Mouse (Mus musculus): ENCODE measurements around the gene Specc1l. TPM values are rescaled to one million over a fixed set of nuclear protein-coding genes. Genes with fewer than 3 reads are reported as not detected.

Gene Specc1l
- polyA plus RNA-seq, 1 experiment from 2014 or later = 30.9 TPM

DNA sequence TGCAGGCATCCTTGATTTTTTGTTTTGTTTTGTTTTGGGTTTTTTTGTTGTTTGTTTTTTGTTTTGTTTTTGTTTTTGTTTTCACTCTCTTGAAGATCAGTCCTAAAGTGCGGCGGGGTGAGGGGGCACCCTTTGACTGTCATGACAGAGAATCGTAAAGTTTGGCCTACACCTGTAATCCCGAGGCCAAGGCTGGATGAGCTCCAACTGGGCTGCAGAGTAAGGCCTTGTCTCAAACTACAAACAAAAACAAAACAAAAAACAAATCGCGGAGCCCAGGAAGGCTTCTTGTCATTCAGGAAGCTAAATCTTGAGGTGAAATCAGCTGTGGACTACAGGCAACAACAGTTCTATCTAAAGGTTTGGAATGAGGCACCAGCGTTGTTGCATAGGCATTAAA lies 1.1 kb downstream of the Specc1l start:
- ATAC-seq (ENCODE audit: low FRiP score, low TSS enrichment) (no peak), DNase-seq (peak; percentile 36)
- Histone ChIP-seq H3K4me2 (ENCODE audit: low read length) (peak overlapping the region; percentile 59), H3K4me3 (replicated peaks; ENCODE audit: low read depth, low read length) (peak overlapping the region; percentile 87), H3K27me3 (ENCODE audit: control insufficient read depth, insufficient read depth, low read length) (no peaks in the 10 kb centered on the region), H3K27ac (replicated peaks; ENCODE audit: low read depth, low read length) (peak overlapping the region; percentile 97), H3K9ac (replicated peaks; ENCODE audit: low read length) (peak overlapping the region; percentile 93), H3K4me1 (ENCODE audit: control insufficient read depth, insufficient read depth, low read length) (peaks cover 15% of the 10 kb centered on the region), H3K9me3 (ENCODE audit: control insufficient read depth, low read length) (no peaks in the 10 kb centered on the region), H3K36me3 (ENCODE audit: control insufficient read depth, insufficient read depth, low read length) (no peaks in the 10 kb centered on the region)
- WGBS = 46% methylated on average over 7 of the region's 7 CpGs

DNA sequence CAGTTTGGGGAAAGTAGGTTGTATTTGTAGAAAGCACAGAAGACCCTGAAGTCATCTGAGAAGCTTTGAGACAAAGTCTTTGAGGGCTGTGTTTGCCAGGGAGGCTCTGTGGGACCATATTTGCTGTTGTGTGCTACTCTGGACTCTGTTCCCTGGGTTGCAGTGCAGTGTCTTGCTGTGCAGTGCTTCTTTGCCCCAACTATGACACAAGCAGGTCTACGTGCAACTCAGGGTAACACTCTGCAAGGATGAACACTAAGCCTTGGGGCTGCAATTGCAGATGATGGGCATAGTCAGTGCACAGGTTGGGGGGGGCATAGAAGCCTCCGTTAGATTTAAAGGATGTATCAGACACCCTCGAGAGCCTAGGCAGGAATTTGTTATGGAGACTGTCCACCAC lies 8.8 kb downstream of the Specc1l start:
- H3K4me3 ChIP-seq (replicated peaks; ENCODE audit: low read depth, low read length) = no peak overlapping the region
- no peaks in the 10 kb centered on the region for H3K4me1 ChIP-seq (ENCODE audit: control insufficient read depth, insufficient read depth, low read length)
- H3K9me3 ChIP-seq (ENCODE audit: control insufficient read depth, low read length) = no peaks in the 10 kb centered on the region
- ATAC-seq (ENCODE audit: low FRiP score, low TSS enrichment) = no peak
- WGBS = 89% methylated on average over 3 of the region's 3 CpGs
- no peak for DNase-seq
- no peaks in the 10 kb centered on the region for H3K27me3 ChIP-seq (ENCODE audit: control insufficient read depth, insufficient read depth, low read length)
- no peak overlapping the region for H3K4me2 ChIP-seq (ENCODE audit: low read length)
- no peak overlapping the region for H3K9ac ChIP-seq (replicated peaks; ENCODE audit: low read length)
- H3K27ac ChIP-seq (replicated peaks; ENCODE audit: low read depth, low read length) = no peak overlapping the region
- no peaks in the 10 kb centered on the region for H3K36me3 ChIP-seq (ENCODE audit: control insufficient read depth, insufficient read depth, low read length)

DNA sequence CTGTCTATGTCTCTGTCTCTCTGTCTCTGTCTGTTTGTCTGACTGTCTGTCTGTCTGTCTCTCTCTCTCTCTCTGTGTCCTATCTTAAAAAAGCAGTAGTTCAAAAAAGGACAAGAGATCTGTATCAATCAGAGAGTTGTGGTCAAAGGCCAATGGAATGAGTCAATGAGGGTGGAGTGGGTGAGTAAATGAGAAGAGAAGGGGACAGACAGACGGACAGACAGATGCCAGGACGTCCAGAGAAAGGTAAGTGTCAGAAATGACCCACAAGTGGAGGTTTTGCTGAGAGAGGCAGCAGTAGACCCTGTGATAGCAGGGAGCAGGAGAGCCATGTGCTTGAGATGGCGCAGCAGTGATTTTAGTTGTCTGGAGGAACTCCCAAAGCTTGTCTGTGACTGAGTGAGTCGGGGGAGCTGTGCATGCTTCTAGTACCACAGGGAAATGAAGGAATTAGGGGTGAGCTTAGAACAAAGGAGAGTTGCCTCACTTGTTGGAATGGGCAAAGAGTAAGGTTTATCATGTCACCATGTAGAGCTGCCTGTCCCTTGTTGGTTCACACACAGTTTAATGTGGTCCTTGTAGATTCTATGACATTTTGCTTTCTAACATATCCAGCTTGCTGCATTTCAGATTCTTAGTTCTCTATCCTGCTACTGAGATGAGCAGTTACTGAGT lies 10.2 kb downstream of the Specc1l start:
- Histone ChIP-seq H3K4me2 (ENCODE audit: low read length) (no peak overlapping the region), H3K36me3 (ENCODE audit: control insufficient read depth, insufficient read depth, low read length) (no peaks in the 10 kb centered on the region), H3K9ac (replicated peaks; ENCODE audit: low read length) (no peak overlapping the region), H3K9me3 (ENCODE audit: control insufficient read depth, low read length) (no peaks in the 10 kb centered on the region), H3K27me3 (ENCODE audit: control insufficient read depth, insufficient read depth, low read length) (no peaks in the 10 kb centered on the region), H3K4me1 (ENCODE audit: control insufficient read depth, insufficient read depth, low read length) (no peaks in the 10 kb centered on the region), H3K27ac (replicated peaks; ENCODE audit: low read depth, low read length) (no peak overlapping the region), H3K4me3 (replicated peaks; ENCODE audit: low read depth, low read length) (no peak overlapping the region)
- no peak for ATAC-seq (ENCODE audit: low FRiP score, low TSS enrichment)
- 86% methylated on average over 4 of the region's 4 CpGs for WGBS
- no peak for DNase-seq

DNA sequence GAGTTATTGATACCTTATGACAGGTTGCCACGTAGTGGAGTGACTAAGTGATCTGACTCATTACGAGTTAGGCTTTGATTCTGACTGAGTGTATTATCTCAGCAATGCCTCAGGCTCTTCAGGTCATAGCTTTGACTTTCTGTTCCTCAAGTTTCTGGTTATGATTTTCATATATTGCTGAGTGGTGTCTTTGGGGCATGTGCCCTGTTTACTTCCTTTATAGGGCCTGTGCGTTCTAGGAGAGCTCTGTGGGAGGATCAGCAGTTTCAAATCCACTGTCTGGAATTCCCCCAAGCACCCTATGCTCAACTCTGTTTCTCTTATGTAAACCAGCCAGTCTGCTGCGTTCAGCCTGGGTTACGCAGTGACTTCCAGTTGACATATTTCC lies 10.7 kb downstream of the Specc1l start:
- ATAC-seq (ENCODE audit: low FRiP score, low TSS enrichment) = no peak
- Histone ChIP-seq H3K4me2 (ENCODE audit: low read length) (no peak overlapping the region), H3K4me3 (replicated peaks; ENCODE audit: low read depth, low read length) (no peak overlapping the region), H3K4me1 (ENCODE audit: control insufficient read depth, insufficient read depth, low read length) (no peaks in the 10 kb centered on the region), H3K27me3 (ENCODE audit: control insufficient read depth, insufficient read depth, low read length) (no peaks in the 10 kb centered on the region), H3K9ac (replicated peaks; ENCODE audit: low read length) (no peak overlapping the region), H3K9me3 (ENCODE audit: control insufficient read depth, low read length) (no peaks in the 10 kb centered on the region), H3K27ac (replicated peaks; ENCODE audit: low read depth, low read length) (no peak overlapping the region), H3K36me3 (ENCODE audit: control insufficient read depth, insufficient read depth, low read length) (no peaks in the 10 kb centered on the region)
- no peak for DNase-seq
- 83% methylated on average over 5 of the region's 5 CpGs for WGBS

DNA sequence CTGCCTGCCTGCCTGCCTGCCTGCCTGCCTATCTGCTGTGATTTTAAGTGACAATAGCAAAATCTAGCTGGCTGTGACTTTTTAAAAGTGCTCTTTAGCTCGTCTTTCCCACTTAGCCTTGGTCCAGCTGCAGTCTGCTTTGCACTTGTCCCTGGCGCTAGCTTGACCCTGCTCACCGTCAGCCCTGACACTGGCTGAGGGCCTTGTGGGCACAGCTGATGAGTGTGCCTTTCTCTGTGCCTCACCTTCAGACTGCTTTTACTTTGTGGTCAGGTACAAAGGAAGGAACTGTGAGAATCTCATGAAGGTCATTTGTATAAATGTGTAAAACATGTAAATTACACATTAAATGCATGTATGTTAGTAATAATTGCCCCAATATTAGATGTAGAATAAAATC lies 12.3 kb downstream of the Specc1l start:
- H3K9me3 ChIP-seq (ENCODE audit: control insufficient read depth, low read length) = no peaks in the 10 kb centered on the region
- H3K4me2 ChIP-seq (ENCODE audit: low read length) = no peak overlapping the region
- 64% methylated on average over 3 of the region's 3 CpGs for WGBS
- 0 out of 2 replicates have a peak, but pooled peaks cover 3% of the 10 kb centered on the region for H3K36me3 ChIP-seq (ENCODE audit: control insufficient read depth, insufficient read depth, low read length)
- H3K4me1 ChIP-seq (ENCODE audit: control insufficient read depth, insufficient read depth, low read length) = no peaks in the 10 kb centered on the region
- DNase-seq = no peak
- H3K27ac ChIP-seq (replicated peaks; ENCODE audit: low read depth, low read length) = no peak overlapping the region
- H3K9ac ChIP-seq (replicated peaks; ENCODE audit: low read length) = no peak overlapping the region
- no peak for ATAC-seq (ENCODE audit: low FRiP score, low TSS enrichment)
- H3K27me3 ChIP-seq (ENCODE audit: control insufficient read depth, insufficient read depth, low read length) = no peaks in the 10 kb centered on the region
- no peak overlapping the region for H3K4me3 ChIP-seq (replicated peaks; ENCODE audit: low read depth, low read length)

DNA sequence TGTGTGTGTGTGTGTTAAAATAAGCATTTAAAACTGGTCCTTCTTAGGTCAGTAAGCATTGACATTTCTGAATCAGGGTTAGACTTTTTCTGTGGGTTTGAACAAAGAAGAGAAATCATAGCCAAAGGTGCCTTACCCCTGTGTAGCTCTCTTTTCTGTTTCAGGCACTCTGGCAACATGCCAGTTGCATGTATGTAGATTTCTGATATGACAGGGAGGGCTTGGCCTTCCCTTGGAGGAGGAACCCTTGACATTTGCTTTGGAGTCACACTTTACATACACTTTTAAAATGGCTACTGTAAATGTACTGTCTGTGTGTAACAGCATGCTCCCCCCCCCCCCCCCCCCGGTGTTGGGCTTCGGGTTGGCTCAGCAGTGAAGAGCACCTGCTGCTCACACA lies 12.8 kb downstream of the Specc1l start:
- ATAC-seq (ENCODE audit: low FRiP score, low TSS enrichment) = no peak
- H3K4me1 ChIP-seq (ENCODE audit: control insufficient read depth, insufficient read depth, low read length) = no peaks in the 10 kb centered on the region
- H3K4me2 ChIP-seq (ENCODE audit: low read length) = no peak overlapping the region
- no peak overlapping the region for H3K9ac ChIP-seq (replicated peaks; ENCODE audit: low read length)
- H3K4me3 ChIP-seq (replicated peaks; ENCODE audit: low read depth, low read length) = no peak overlapping the region
- DNase-seq = peak; percentile 15
- no peak overlapping the region for H3K27ac ChIP-seq (replicated peaks; ENCODE audit: low read depth, low read length)
- H3K9me3 ChIP-seq (ENCODE audit: control insufficient read depth, low read length) = no peaks in the 10 kb centered on the region
- H3K27me3 ChIP-seq (ENCODE audit: control insufficient read depth, insufficient read depth, low read length) = no peaks in the 10 kb centered on the region
- 0 out of 2 replicates have a peak, but pooled peaks cover 3% of the 10 kb centered on the region for H3K36me3 ChIP-seq (ENCODE audit: control insufficient read depth, insufficient read depth, low read length)
- WGBS = 40% methylated on average over 1 of the region's 2 CpGs

DNA sequence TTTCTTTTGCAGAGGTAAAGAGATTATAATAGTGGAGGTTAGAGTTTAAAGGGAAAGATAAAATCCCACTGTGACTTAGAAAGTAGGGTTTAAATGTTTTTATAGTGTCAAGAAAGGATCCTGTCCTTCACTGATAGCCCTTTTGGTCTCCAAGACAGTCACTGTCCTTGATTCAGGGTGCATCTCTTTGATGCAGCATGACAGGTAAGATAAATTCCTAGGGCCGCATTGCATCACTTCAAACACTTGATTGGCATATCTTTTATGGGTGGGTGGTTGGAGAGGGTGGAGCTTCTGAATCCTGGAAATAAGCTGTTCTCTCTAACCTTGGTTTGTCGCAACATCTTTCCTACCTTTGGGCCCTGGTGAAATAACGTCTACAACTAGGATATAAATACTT lies 15.5 kb downstream of the Specc1l start:
- 80% methylated on average over 3 of the region's 3 CpGs for WGBS
- Histone ChIP-seq H3K4me3 (replicated peaks; ENCODE audit: low read depth, low read length) (no peak overlapping the region), H3K9ac (replicated peaks; ENCODE audit: low read length) (no peak overlapping the region), H3K36me3 (ENCODE audit: control insufficient read depth, insufficient read depth, low read length) (peaks cover 19% of the 10 kb centered on the region), H3K9me3 (ENCODE audit: control insufficient read depth, low read length) (no peaks in the 10 kb centered on the region), H3K27ac (replicated peaks; ENCODE audit: low read depth, low read length) (no peak overlapping the region), H3K4me2 (ENCODE audit: low read length) (no peak overlapping the region), H3K27me3 (ENCODE audit: control insufficient read depth, insufficient read depth, low read length) (no peaks in the 10 kb centered on the region), H3K4me1 (ENCODE audit: control insufficient read depth, insufficient read depth, low read length) (0 out of 2 replicates have a peak, but pooled peaks cover 2% of the 10 kb centered on the region)
- ATAC-seq (ENCODE audit: low FRiP score, low TSS enrichment) (no peak), DNase-seq (no peak)

DNA sequence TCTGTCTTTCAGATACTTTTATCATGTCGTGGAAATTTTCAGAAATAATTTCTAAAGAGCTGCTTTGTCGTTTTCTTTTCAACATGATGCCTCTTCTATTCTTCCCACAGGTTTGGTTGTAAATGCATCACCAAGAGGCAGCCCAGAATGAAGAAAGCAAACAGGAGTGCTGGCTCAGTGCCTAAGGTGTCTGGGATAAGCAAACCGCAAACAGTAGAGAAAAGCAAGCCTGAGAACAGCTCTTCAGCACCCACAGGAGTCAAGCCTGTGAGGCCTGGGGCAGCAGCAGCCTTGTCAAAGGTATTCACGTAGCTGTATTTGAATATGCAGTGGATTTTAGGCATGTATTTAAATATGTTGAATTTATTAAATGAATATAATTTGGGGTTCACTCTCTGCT lies 18.7 kb downstream of the Specc1l start:
- Histone ChIP-seq H3K27me3 (ENCODE audit: control insufficient read depth, insufficient read depth, low read length) (no peaks in the 10 kb centered on the region), H3K9me3 (ENCODE audit: control insufficient read depth, low read length) (no peaks in the 10 kb centered on the region), H3K27ac (replicated peaks; ENCODE audit: low read depth, low read length) (no peak overlapping the region), H3K36me3 (ENCODE audit: control insufficient read depth, insufficient read depth, low read length) (peaks cover 26% of the 10 kb centered on the region), H3K4me3 (replicated peaks; ENCODE audit: low read depth, low read length) (no peak overlapping the region), H3K4me1 (ENCODE audit: control insufficient read depth, insufficient read depth, low read length) (0 out of 2 replicates have a peak, but pooled peaks cover 2% of the 10 kb centered on the region), H3K4me2 (ENCODE audit: low read length) (no peak overlapping the region), H3K9ac (replicated peaks; ENCODE audit: low read length) (no peak overlapping the region)
- 85% methylated on average over 4 of the region's 4 CpGs for WGBS
- DNase-seq = peak; percentile 8
- ATAC-seq (ENCODE audit: low FRiP score, low TSS enrichment) = no peak

DNA sequence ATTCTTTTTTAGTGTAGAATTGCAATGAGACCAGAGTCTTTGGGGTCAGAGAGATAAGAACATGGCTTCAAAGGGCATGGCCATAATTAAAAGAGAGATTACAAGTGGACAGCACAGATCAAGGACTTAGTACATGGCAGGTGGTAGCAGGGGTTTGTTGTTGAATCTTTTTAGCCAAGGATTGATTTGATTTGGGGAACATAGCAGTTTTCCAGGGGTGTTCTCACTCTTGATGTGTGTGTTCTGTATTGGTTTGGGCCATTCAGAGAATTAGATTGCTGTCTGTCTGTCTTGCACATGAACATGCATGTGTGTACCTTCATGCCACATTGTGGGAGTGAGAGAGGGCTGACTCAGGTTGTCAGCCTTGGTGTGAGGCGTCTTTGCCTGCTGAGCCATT lies 20.0 kb downstream of the Specc1l start:
- no peak overlapping the region for H3K4me2 ChIP-seq (ENCODE audit: low read length)
- no peak overlapping the region for H3K27ac ChIP-seq (replicated peaks; ENCODE audit: low read depth, low read length)
- no peaks in the 10 kb centered on the region for H3K9me3 ChIP-seq (ENCODE audit: control insufficient read depth, low read length)
- 0 out of 2 replicates have a peak, but pooled peaks cover 2% of the 10 kb centered on the region for H3K4me1 ChIP-seq (ENCODE audit: control insufficient read depth, insufficient read depth, low read length)
- no peak overlapping the region for H3K4me3 ChIP-seq (replicated peaks; ENCODE audit: low read depth, low read length)
- H3K27me3 ChIP-seq (ENCODE audit: control insufficient read depth, insufficient read depth, low read length) = no peaks in the 10 kb centered on the region
- peaks cover 31% of the 10 kb centered on the region for H3K36me3 ChIP-seq (ENCODE audit: control insufficient read depth, insufficient read depth, low read length)
- no peak overlapping the region for H3K9ac ChIP-seq (replicated peaks; ENCODE audit: low read length)
- DNase-seq (no peak), ATAC-seq (ENCODE audit: low FRiP score, low TSS enrichment) (no peak)
- 76% methylated on average over 1 of the region's 1 CpGs for WGBS
